Mouse (Mus musculus): ENCODE results near the gene Mical3.
A peak's percentile ranks its signal among the peaks of the same experiment; 100 is the strongest.

Mical3 gene

DNA sequence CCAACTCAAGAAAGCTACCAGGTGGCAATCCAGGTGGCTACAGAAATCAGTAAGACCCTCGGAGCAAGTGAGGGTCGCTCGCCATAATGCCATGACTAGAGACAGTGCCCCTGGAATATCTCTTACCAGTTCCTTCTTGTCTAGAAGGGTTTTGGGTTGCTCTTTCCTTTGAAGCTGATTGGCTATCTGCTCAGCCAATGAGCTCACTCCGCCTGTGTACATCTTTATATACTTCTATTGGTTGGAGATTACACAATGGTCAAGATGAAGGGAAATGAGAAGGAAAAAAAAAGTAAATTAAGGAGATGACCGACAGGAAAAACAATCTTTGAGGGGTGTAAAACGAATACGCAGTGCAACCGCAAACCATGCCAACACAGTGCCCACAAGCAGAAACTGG is 121.1 kb downstream of the Mical3 start:
- no peak for DNase-seq (ENCODE audit: low spot score)

DNA sequence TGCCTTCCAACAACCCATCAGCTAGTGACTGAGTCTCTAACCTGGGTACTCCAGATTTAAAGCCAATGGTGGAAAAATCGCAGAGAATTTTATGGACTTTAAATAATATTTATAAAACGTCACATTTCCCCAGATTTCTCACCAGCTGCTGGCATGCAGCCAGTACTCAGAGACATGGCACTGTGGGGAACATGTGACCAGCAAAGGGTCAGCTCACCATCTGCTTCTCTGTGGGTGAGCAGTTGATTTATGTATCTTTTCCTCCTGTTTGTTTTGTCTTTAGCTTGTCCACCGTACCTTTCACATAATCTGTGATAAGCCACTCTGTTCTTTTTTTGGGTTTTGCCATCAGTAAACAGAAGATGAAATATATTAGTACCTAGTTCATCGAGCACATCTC is 125.8 kb downstream of the Mical3 start:
- no peak for DNase-seq (ENCODE audit: low spot score)

DNA sequence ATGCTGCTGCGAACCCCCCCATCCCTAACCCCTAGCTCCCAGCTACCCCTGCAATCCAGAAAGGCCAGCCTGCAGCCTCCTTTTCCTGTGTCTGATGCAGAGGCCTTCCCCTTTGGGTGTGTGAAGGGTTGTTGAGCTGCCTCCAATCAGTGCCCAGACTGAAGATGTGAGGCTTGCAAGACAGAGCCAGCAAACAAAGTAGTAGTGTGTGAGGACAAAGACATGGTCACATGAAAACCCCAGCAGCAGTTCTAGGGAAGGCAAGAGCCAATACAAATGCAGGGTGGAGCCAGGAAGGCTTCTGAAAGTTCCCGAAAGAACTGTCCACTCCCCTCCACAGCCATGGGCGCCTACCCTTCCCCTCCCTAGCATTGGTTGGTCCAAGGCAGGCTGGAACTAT is 127.8 kb downstream of the Mical3 start:
- no peak for DNase-seq (ENCODE audit: low spot score)

DNA sequence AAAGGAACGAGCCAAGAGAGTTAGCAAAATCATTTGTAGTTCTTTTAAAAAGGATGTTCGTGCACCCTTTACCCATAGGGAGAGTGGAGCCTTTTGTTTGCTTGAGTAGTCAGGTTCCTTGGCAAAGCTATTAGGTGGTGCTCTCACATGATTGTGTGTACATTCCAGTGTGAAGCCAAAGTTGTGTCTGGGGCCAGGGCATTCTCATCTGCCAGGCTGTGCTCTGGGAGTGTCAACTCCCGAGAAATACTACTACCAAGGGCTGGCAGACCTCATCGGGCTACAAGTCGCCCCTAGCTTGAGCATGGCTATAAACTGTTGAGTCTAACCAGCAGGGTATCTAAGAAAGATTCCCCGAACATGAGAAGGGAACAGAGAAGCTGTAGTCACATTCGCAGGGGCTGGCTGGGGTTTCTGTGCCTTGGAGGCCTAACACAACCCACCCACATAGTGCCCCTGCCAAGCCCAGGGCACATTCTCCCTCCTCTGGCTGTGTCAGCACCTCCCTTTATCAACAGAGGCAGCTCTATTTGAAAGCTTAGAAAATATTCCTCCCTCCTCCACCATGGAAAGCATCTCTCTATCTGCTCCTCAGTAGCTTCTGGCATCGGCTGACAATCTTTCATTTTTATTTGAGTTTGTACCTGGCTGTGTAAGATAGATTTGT is 130.8 kb downstream of the Mical3 start:
- DNase-seq (ENCODE audit: low spot score): peak; percentile 31

DNA sequence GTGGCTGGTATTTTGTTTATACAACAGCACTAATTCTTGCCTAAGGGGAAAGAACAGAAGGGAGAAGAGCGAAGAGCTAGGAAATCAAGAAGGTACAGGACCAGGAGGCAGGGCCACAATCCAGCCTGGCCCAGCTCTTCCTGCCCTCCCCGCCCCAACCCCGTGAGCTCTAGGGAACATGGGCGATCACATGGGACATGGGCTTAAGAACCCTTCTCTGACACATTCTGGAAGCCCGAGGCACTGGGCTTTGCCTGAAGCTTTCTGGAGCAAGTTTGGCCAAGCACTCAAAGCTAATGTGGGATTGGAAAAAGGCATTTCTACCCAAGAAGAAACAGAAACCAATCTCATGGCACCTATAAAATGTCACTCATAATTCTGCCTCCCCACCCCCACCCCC is 131.7 kb downstream of the Mical3 start:
- no peak for DNase-seq (ENCODE audit: low spot score)

DNA sequence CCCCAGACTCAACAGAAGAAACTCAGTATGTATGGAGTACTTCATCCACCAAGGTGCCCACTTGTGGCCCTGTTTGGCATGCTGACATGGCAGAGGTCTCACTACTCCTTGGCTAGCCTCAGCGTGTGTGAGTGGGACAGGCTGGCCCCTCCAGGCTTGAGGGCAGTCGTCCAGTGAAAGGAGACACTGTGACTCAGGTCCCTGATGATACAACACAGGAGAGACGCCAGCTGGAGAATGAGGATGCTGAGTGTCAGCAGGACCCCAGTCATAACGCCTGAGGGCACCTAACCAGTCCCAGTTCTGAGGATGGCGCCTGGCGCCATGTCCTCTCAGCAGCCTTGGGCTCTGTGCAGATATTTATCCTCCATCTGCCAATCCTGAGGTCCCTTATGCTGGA is 134.2 kb downstream of the Mical3 start:
- no peak for DNase-seq (ENCODE audit: low spot score)

DNA sequence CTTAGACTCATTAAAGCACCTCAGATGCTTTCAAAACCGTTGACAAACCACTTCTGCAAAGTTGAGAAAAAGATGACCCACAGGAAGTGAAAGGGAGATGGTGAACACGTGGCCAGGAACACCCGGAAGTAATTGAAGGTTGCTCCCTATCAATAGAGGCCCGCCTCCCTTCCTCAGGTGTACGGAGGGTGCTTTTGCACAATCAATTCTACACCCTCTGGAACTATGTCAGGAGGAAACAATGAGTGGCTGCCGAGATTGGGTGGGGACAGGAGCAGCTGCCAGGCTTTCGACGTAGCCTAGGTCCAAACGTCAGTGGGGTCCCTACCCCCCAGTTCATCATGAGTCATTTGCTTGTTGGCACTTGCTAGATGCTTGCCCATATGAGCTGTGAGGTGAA is 135.3 kb downstream of the Mical3 start:
- DNase-seq (ENCODE audit: low spot score): no peak

DNA sequence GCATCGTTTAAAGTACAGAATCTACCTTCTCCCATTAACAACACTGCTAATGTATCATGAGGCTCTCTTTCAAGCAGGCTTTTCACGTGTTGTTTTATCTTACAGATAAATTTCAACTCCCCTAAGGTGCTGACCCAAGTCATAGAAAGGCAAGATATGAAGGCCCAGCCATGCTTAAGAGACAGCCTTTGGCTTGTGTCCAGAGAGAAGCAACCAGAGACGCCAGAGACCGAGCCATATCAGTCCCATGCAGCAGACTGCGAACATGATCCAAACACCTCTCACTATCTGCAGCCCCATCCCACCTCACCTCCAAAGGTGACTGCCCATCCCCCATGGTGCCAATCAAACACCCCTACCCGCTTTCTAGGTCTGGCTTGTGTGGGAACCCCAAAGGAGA is 138.9 kb downstream of the Mical3 start:
- no peak for DNase-seq (ENCODE audit: low spot score)

DNA sequence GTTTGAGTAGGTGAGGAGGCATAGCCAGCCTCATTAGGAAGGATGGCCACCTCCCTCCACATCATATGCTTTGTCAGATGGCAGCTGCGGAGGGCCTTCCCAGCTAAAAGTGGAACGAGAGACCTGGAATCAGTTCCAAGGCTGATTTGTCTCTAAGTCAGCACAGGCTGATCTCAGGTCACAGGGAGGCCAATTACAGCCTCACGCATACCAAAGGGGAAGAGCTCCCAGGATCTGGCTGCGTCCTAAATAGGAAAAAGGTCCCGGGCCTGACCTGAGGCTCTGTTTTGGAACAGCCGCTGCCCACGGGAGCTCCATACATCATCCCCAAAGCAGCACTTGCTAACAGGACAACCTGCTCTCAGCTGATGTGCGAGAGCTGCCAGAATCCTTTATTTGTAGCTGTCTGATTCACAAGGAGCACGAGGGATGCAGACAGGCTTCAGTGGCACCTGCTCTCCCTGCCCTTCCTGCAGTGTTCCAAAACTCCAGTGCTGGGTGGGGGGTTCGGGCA is 143.2 kb downstream of the Mical3 start:
- no peak for DNase-seq (ENCODE audit: low spot score)

DNA sequence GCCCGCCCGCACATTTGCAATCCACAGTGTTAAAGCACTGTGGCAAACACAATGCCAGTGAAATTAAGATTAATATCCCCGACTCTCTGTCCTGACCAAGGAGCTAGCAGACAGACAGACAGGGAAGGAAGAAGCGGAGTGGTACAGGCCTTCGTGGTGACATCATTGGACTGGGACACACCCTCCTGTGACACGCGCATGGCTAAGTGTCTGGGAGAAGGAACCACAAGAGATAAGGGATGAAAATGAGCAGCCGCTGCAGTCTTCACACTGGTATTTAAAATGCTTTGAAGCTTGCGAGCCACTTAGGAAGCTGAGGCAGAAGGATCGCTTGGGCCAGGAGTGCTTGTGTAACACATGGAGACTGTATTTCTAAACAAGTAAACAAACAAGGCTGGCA is 143.6 kb downstream of the Mical3 start:
- no peak for DNase-seq (ENCODE audit: low spot score)

DNA sequence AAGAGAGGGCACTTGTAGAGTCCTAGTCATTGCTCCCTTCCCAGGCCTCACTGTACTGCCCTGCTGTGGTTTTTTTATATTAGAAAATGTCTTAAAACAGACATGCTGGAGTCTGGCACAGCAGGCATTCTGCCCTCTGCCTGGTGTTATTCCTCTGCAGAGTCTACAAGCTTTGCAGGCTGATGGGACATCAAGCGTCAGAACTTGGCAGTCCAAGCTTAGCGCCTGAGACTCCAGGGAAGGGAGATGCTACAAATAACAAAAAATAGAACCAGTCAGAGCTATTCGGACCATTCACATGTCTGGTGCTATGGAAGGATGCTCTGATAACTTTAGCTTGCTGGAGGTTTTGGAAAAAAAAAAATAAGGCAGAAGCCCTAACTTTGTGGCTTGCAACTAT is 144.6 kb downstream of the Mical3 start:
- no peak for DNase-seq (ENCODE audit: low spot score)

DNA sequence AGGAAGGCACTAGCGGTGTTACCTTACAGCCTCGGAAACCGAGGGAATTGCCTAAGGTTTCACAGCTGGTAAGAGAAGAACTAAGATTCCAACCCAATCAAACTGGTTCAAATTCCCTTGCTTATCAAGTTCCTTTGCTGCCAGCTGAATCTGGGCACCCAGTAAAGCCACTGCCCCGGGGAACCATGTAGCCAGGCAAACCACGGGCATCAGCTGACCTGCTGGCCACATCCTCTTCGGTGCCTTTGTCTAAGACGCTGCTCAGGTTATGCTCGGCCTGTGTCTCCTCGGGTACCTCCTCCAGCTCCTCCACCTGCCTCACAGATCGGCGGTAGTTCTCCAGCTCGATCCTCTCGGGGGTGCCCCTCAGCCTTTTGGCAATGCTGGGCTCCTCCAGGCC is 148.5 kb downstream of the Mical3 start:
- no peak for DNase-seq (ENCODE audit: low spot score)

DNA sequence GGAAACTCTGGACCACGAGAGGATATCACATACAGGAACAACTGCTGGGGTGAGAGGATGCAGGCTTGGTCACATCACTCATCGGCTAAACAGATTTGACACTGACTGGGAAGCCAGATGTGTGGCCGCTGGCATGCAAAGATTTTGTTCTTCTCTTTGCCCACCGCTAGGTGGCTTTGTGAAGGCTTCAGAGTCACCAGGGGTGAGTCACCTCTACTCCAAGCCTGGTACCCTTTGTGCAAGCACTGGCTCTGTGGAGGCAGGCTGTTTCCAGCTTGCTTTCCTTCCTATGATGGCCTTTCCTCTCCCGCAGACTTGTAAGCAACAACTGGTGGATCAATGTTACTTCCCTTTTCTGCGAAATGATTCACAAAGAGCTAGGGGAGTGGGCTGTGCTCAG is 149.3 kb downstream of the Mical3 start:
- DNase-seq (ENCODE audit: low spot score): no peak

DNA sequence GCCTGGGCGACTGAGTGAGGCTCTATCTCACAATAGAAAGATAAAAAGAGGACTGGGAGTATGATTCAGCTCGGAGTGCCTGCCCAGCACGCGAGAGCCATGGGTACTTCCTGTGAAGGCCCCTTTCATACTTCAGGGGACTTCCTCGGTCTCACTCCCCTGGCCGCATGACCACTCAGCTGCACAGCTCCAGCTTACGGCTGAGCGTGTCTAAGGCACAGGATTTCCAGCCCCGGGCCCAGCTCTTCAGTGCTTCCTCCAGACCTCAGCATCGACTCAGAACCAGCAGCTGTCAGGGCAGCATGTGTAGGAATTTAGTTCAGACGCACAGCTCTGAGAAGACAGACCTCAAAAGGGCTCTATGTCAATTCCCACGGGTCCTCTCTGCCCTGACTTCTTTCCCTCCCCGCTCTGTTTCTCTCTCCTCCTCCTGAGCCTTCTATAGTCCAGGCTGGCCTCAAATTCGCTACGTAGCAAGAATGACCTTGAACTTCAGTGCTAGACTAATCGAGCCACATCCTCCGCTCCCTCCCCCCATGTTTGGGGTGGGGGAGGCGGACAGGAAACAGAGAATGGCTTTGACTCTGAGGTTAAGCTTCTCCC is 152.7 kb downstream of the Mical3 start:
- DNase-seq (ENCODE audit: low spot score): peak; percentile 44

DNA sequence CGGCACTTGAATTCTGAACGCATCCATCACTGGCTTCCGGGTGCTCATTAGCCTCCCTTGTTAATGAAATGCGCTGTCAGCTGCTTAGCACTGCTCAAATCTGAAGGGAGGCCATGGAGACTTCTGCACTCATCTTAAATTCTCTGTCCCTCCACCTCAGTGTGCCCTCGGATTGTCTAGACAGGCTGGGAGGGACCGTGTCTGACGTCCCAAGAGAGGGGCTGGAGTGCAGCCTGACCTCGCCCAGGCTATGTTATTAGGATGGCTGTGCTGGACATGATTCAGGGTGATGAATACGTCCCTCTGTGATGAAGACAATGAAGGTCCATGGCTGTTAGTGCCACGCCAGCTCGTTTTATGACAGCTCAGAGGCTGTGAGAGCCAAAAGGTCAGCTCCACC is 153.8 kb downstream of the Mical3 start:
- DNase-seq (ENCODE audit: low spot score): no peak

DNA sequence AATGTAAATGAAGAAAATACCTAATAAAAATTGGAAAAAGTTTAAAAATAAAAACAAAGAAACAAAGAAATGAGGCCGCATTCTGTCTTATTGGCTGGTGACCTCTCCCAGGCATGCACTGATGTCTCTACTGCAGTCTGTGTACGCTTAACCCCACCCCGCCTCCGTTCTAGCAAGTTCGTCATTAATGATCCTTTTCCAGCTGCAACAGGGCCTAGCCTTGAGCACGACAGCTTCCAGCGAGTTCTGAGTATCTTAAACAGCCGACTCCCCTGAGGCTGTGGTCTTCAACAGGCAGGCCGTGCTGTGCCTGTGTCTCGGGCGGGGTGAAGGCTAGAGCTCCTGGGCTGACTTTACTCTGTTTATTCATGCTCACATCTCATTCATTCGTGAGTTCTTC is 154.7 kb downstream of the Mical3 start:
- DNase-seq (ENCODE audit: low spot score): no peak

DNA sequence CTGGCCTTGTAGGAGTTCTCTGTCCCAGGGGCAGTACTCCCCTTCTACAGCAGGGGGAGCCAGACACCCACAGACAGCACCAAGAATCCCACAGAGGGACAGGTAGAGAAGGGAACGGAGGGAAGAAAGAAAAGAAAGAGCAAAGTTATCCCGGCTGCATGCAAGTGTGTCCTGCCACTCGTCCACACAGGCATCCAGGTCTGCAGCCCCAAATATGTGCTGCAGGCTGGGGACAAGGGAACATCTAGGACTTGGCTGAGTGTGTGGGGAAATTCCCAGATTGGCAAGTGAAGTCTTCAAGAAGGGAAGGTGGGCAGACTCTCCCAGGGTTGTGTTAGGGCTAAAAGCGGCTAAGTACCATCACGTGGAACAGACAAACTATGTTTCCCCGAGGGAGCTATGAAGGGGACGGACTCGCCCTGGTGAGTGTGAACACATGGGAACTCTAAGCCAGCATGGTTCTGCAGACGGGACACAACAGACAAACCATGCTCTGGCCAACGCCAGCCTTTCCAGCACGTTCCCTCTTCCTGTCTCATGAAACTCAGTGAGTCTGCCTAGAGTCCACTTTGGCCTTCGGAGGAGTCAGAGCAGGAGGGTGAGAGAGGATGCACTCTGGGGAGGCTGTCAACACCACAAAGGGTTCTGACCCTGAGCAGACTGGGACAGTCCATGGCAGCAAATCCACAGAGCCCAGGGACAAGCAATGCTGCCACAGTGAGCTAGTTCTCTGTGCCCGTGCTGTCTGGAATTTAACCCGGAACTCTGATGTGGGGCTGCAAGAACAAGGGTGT is 158.8 kb downstream of the Mical3 start:
- peak; percentile 82 for DNase-seq (ENCODE audit: low spot score)

DNA sequence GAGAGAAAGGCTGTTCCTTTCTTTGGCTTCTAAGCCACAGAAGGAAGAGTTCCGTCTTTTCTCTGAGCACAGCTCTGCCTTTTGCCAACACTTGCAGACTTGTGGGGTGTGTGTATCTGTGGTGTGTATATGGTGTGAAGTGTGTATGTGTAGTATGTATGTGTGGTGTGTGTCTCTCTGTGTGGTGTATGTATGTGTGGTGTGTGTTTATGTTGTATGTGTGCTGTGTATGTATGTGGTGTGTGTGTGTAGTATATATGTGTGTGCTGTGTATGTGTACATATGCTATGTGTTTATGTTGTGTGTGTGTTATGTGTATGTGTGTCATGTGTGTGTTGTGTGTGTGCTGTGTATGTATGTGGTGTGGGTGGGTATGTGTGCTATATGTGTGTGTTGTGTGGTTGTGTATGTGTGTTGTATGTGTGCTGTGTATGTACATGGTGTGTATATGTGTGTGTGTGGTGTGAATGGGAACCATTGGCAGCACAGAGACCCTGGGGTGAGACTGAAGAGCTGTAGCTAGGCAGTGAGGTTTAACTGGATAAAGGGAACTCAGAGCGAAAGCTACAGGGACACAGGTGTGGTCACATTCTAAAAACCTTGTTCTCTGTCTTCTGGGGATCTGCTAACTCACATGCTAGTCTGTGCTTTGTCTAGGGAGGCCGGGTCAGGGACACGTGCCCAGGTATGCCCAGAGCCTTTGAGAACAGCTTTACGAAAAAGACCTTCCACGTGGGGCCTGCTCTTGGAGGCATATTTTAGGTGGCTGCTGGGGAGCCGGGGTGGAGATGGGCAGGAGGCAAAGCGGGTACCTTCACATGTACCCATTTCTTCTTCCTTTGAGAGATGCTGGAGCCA is 159.6 kb downstream of the Mical3 start:
- no peak for DNase-seq (ENCODE audit: low spot score)

DNA sequence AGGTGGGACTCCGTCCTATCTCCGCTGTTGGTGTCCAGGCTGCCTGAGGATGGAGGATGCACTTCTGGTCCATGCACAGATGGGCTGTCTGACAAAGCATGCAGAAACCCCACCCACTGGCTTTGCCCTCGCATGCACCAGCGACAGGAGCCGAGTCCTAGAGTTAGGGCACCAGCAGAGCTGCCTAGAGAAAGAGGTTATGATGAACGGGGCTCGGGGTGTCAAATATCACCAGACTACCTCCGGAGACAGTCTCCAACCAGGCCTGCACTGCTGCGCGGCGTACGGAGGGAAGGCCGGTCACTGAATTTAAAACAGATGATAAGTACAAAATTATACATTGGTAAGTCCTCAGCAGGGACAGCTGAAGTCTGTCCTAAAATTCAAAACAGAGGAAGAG is 165.0 kb downstream of the Mical3 start:
- no peak for DNase-seq (ENCODE audit: low spot score)

DNA sequence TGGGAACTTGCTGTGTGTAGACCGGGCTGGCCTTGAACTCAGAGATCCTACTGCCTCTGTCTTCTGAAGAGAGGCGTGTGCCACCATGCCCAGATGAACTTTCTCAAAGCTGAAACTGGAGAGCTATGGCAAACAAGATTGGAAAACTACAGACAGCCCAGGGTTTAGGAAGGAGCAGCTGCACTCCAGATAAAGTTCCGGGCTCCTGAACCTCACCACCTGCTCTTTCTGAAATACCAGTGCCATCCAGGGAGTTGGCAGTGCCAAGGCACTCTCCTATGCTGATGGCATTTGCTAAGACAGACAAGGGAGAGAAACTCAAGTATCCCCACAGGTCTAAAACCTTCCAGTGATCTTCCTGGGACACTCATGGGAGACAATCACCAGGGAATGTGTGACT is 166.6 kb downstream of the Mical3 start:
- DNase-seq (ENCODE audit: low spot score): no peak

DNA sequence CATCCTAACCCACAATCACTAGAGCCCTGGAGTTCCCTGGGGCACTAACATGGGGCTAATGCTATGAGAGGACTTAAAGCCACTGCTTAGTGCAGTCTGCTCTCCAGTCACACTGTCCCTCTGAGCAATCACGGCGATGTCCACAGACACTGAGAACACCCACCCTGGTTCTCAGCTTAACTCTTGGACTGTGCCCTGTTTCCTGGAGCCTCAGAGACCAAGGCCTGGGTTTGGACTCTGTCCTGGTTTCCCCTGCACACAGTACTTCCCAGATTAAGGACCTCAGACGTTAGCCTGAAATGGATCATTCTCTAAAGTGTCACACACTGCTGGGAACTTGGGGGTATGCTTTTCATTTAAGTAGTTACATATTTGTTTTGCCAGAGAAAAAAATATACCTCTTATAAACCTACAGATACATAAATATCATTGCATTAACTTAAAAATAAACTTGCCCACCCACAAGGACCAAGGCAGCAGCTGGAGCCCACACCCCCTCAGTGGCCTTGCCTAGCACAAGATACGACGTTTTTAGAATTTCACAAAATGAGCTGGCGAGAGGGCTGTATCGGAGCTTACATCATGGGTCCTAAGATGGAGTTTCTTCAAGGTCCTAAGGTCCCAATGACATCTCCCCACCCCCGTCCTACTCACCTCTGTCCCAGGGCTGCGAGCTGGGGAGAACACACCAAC is 170.3 kb downstream of the Mical3 start:
- DNase-seq (ENCODE audit: low spot score): no peak

DNA sequence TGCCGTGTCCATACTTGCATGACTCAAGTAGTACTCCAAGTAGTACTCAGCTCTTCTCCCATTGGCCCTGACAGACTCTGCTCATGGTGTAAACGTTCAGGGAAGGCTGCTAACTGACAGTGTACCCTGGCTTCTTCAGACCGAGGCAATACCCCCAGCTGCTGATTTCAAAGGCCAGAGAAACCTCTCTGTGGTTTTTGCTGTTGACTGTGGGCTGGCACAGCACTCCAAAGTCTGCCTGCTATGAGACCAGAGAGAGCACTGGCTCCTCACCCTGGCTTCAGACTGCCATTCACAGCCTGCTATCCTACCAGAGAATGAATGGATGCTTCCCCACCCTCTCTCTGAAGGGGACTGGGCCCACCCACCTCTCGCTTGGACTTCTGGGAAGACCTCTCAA is 173.5 kb downstream of the Mical3 start:
- no peak for DNase-seq (ENCODE audit: low spot score)

Measured in ovary, postnatal 36 days (tissue).